Mouse (Mus musculus) left cerebral cortex, postnatal 4 days (tissue): ENCODE data around the gene Klf17. TPM values are rescaled to one million over a fixed set of nuclear protein-coding genes. Genes with fewer than 3 reads are reported as not detected.
"Not testable (repeated sequence)": the region's sequence is repeated elsewhere in the genome, so short reads cannot be mapped to it uniquely, and the experiment has no call there.

Experiments used
- DNase-seq: peaks from one replicate; pipeline ENCODE4 v3.0.0-alpha.2; 2022
- intact Hi-C: fragments of 180-260 bp; cut with DNase I; formaldehyde crosslinking; loops from one replicate; pipeline ENCODE4 v1.15.1; 2025
- total RNA-seq, 2 experiments: library from RNA; stranded (reverse); gene quantifications; 2 replicates each; pipeline ENCODE4 v1.2.3; 2021

The Klf17 gene
- total RNA-seq: not detected

DNA sequence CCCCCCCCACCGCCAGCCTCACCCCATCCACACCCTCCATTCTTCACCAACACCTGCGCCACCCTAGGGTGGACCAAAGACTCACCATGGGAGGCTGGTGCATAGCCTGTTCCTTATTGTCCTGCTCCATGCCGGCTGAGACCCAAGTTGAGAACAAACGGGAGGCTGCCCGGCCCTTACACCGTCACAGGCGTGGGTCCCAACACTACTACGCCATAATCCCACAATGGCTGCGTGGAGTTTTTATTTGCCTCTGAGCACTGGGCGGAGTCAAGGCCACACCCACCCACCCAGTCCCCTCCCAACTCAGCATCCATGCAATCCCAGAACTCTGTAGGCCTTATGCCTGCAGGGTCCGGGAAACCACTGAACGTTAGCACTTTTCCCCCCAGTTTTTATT lies at the start of gene Klf17:
Gene Klf17 (minus strand): TSS at position 233 of the 400 bp plus-strand sequence.
- no peak for DNase-seq
- intact Hi-C loops: no loop called here

- DNase-seq: no peak
- intact Hi-C loops: loop anchor here (10.0 kb wide), 1 partner anchor 270 kb away; no protein-coding TSS in a partner anchor
Observed at GRCm38 (mm10) chr4:117814333-117814732, 48.9 kb upstream of the Klf17 start.

DNA sequence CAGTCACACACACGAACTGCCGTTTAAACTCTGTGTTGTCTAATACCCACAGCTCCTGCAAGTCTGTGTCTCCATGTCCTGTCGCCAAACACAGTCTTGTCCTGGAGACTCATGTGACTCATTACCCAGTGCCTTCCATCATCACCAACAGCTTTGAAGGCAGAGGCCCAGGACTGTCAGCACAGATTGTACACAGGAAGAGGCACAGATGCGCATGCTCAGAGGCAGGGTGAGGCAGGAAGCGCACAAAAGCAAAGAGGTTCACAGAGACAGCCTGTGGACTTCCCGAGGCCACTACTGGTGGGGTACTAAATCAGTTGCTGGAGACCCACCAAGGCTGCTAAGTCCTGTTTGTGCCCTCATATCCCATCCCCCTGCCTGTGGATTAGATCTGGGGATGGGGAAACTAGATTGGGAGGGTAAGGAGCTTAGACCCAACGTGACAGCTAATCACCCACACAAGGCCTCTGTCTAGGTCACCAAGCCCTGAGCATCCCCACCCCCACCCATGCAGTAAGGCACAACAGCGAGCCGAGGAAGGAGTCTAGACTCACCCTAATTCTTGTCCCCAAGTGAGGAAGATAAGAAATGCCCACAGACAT lies 48.2 kb upstream of the Klf17 start:
- intact Hi-C loops: loop anchor here (10.0 kb wide), 1 partner anchor 271 kb away; no protein-coding TSS in a partner anchor
- DNase-seq: no peak

GRCm38 (mm10) chr4:117810933-117811332 lies 45.5 kb upstream of the Klf17 start:
- DNase-seq: no peak

DNA sequence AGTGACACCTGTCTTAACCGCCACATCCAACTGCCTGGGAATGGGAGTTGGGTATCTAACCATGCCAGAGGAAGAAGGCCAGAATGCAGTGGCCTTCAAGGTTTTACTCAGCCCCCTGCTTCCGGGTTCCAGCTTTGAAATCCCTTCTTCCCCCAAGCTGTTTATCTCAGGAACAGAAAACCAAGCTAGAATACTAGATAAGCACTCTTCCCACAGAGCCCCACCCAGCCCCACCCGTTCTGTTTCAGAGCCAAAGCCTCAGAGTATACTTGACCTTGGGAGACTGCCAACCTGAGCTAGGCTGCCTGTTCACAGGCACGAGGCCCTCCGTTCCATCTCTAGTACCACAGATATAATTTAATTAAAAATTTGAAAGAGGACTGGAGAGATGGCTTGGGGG lies 41.5 kb upstream of the Klf17 start:
- intact Hi-C loops: no loop called here
- no peak for DNase-seq

More at GRCm38 (mm10) chr4:117810933-117811332, 45.5 kb upstream of the Klf17 start:
- intact Hi-C loops: loop anchor here (10.0 kb wide), 1 partner anchor 274 kb away; no protein-coding TSS in a partner anchor

- intact Hi-C loops: no loop called here
Observed at GRCm38 (mm10) chr4:117799904-117800303, 34.5 kb upstream of the Klf17 start.

GRCm38 (mm10) chr4:117788308-117788707 lies 22.9 kb upstream of the Klf17 start:
- no peak for DNase-seq

More at GRCm38 (mm10) chr4:117799904-117800303, 34.5 kb upstream of the Klf17 start:
- DNase-seq: no peak

DNA sequence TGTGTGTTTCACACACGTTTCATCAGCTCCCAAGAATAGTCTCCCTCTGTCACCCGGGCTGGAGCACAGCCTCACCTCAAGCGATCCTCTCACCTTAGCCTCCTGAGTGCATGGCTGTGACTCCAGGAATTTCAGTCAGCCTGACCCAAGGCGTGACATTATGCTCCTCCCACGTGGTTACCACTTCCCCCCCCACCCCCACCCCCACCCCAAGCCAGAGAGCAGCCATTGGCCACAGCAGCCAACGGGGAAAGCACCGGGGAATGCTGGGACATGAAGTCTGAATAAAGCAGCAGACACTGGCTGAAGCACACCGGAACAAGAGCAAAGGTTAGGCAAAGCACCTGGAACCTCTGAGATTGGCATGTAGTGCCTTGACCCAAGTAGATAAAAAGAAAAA lies 21.5 kb upstream of the Klf17 start:
- no peak for DNase-seq
- intact Hi-C loops: no loop called here

More at GRCm38 (mm10) chr4:117788308-117788707, 22.9 kb upstream of the Klf17 start:
- intact Hi-C loops: no loop called here

- DNase-seq: no peak
- intact Hi-C loops: no loop called here
Observed at GRCm38 (mm10) chr4:117782908-117783307, 17.5 kb upstream of the Klf17 start.

DNA sequence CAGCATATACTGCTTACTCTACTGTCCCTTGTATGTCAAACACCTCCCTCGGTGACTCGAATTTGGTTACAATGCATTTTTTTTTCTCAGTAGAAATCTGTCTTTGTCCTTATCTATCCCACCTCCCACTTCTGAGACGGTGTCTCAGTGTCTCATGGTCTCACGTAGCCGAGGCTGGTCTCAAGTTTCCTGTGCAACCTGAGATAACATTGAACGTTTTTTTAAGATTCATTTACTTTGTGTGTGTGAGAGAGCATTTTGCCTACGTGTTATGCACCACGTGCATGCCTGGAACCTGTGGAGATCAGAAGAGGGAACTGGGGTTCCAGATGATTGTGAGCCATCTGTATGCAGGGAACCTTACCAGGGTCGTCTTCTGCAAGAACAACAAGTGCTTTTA lies 7.5 kb upstream of the Klf17 start:
- no peak for DNase-seq
- intact Hi-C loops: loop anchor here (10.0 kb wide), 2 partner anchors 68 to 488 kb away; no protein-coding TSS in a partner anchor

DNA sequence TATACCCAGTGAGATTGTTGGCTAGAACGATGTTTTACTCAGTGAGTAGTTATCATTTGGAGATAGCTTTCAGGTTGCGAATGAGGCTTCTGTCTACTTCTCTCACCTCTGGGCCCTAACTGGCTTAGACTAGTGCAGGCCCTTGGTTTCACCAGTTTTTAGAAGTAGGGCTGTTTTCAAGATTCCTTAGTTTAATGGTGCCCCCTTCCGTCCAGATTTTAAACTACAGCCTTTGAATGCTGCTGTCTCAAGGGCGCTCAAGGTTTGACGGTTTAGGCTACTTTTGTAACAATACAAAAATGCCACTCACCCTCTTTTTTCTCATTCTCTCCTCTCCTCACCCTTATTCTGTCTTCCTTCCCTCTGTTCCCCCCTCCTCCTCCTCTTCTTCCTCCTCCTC lies 5.5 kb upstream of the Klf17 start:
- DNase-seq: peak; percentile 58
- intact Hi-C loops: loop anchor here (10.0 kb wide), 2 partner anchors 66 to 486 kb away; no protein-coding TSS in a partner anchor

- no peak for DNase-seq
- intact Hi-C loops: no loop called here
Observed at GRCm38 (mm10) chr4:117760151-117760550, 5.3 kb downstream of the Klf17 start.

DNA sequence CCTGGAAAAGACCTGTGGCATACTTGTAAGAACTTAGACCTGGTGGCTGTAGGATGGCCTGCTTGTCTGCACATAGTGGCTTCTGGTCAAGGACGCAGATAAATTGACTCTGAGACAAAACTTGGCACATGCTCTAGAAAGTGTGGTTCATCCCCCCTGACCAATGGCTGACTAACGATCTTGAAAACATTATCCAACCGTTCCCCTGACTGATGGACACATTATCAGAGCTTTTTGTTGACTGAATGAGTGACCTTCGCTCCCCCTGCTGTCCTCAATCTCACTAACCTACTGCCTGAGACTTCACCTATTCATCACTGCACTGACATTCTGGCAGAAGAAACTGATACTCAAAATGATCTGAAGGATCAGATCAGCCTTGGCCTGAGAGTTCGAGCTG lies 13.0 kb downstream of the Klf17 start:
- DNase-seq, intact Hi-C loops: not testable (repeated sequence)

DNA sequence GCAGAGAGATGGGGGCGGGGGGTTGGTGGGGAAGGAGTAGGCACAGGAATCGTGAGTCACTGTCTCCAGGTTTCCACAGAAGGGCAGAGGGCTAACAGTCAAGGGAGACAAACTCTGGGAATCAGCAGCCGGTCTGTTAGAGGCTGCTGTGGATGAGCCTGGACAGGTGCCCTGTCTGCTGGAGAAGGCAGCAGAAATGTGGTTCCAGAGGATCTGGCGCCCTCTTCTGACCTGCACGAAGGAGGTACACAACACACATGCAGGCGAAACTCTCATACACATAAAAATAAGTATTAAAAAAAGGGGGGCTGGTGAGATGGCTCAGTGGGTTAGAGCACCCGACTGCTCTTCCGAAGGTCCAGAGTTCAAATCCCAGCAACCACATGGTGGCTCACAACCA lies 27.9 kb downstream of the Klf17 start:
- intact Hi-C loops: no loop called here
- DNase-seq: peak; percentile 51

DNA sequence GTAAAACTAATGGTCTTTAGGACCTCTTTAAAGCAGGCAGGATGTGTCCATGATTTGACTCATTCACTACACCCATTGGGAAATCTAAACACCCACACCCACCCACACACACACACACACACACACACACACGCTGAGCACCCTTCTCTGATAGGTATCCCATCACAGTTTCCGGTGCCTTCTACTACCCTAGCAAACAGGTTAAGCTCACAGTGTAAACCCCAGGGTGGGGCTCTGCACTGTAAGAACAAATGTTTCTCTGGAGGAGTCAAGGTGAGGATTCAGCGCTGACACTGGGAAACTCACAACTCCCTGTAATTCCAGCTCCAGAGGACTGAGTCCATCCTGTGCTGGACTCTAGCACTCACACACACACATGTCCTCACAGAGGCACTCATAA lies 33.5 kb downstream of the Klf17 start:
- intact Hi-C loops: no loop called here
- DNase-seq: no peak

- intact Hi-C loops: no loop called here
- DNase-seq: no peak
Observed at GRCm38 (mm10) chr4:117724112-117724511, 41.3 kb downstream of the Klf17 start, which contains the start of gene Gm12845. Gm12845 (plus strand) TSS chr4:117724412.

DNA sequence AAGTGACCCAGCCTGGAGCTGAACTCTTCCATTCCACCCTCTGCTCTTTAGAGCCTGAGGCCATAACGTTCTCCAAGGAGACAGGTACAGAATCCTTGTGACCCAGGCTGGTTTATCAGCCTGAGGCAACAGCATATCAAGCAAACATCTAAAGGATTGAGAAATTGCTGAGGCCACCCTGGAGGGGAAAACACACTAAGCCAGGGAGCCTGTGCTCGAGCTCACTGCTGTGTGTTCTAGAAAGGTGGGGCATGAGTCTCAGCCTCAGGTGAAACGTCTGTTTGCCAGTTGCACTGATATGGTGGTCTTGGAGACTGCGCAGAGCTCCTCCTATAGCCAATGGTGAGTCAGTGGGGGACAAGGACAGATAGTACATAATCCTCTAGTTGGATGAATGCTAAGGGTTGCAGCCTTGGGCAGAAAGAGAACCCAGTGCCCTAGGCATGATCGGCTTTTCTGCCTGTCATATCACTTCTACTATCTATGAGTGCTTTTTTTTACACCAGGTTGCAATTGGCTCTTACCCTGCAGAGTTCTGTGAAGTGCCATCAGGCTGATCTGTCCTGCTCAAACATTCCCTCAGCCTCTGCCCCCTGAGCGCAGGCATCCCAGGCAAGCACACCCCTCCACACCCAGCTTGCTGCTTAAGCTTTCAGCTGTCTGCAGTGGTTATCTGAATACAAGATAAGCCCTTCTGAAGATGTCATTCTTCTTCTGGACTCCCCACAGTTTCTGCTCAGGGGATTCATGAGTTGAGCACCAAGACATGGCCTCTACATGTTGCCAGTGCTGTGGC lies 51.9 kb downstream of the Klf17 start:
- DNase-seq: no peak
- intact Hi-C loops: no loop called here

DNA sequence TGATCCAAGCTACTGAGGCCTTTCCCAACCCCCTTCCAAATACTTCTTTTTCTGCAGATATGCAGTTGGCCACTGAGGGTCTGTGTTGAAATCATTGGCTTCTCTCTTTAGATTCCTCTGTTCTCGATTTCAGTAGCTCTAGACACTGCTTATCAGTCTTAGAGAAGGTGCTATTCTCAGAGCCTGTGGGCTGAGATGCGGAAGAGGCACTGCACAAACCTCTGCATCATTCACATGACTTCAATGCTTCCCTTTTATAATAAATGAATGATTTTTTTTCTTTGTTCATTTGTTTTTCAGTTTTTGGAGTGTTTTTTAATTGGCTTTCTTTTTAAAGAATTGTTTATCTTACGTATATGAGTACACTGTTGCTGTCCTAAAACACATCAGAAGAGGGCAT lies 53.1 kb downstream of the Klf17 start:
- no peak for DNase-seq
- intact Hi-C loops: no loop called here

DNA sequence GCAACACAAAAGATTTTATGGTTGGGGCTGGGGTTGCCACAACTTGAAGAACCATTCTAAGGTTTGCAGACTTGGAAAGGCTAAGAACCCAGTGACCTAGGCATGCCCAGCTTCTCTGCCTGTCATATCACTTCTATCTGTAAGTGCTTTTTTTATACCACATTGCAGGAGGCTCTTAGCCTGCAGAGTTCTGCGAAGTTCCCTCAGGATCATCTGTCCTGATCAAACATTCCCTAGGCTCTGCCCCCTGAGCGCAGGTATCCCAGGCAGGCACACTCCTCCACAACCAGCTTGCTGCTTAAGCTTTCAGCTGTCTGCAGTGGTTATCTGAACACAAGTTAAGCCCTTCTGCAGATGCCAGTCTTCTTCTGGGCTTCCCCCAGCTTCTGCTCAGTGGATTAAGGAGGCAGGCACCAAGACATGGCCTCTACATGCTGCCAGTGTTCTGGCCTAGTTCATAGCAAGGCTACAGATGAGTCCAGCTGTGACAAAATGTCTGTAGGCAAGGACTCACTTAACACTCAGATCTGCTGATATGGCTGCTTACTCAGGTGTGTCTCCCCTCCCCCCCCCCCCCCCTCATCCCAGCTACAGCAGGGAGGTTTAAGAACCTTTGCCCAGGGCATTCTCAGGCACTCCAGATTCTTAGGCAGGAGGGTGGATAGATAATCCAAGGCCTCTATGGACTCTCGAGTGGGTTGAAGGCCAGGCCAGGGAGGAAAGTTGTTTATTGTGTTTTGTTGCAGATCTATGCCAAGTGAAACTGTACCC lies 56.5 kb downstream of the Klf17 start:
- intact Hi-C loops: loop anchor here (10.0 kb wide), 2 partner anchors 66 to 376 kb away; no protein-coding TSS in a partner anchor
- no peak for DNase-seq
